Mouse (Mus musculus) lung, postnatal 36 days (tissue): ENCODE results near the gene Upp1.
"Not testable (repeated sequence)": the region's sequence is repeated elsewhere in the genome, so short reads cannot be mapped to it uniquely, and the experiment has no call there.

Experiments used
- DNase-seq: peaks from one replicate; pipeline ENCODE4 v3.0.0; 2022; ENCODE audit warnings: mixed read lengths

Upp1 gene

DNA sequence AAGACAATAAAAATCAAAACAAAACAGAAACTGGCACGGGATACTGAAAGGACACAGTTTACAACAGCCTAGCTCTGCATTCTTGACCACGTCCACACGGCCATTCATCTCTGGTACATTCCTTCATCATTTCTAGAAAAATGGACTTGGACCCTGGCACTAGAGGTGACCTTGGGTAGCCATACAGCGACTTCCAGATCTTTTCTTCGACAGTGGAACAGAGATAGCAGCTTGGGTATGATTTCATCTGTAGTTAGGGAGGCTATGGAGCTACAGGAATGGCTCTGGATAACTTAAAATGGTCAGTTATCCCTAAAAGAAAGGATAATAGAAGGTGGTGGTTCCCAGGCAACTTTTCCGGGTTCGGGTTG, at the start of gene Upp1:
TSS of gene Upp1 (plus strand) at position 54 of the 371 bp plus-strand sequence.
- DNase-seq: no peak

DNA sequence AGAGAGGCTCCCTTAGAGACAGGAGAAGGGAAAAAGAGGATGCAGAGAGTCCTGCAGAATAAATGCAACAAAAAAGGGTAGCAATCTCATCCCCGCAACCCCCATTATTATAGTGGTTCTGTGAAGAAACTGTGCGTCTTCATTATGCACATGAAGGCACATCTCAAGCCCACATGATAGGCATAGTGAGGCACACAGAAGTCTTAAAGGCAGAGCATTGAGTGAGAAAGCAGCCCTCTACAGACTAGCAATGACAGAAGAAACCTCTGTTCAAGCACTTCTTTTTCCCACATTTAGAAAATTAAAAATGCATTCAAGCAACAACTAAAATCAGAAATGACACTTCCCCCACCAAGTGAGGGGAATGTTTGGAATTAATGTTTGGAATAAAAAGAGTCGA, 41.5 kb upstream of the Upp1 start:
- DNase-seq: no peak

DNA sequence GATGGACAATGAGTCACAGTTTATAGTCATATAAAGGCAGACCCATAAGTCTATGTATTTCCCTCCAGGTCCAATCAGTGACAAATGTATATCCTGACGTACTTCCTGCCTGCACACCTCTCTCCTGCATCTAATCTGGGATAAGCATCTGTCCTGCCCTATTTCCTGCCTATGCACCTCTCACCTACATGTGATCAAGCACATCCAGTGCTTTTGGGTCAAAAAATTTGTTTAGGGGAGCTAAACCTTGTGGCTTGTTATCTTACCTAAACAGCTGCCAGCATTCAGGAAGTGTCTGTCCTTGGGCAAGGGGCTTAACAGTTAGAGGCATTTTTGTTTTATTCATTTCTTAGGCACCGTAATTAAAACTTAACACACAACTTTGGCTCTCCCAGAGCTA, 4.7 kb upstream of the Upp1 start:
- DNase-seq: no peak

DNA sequence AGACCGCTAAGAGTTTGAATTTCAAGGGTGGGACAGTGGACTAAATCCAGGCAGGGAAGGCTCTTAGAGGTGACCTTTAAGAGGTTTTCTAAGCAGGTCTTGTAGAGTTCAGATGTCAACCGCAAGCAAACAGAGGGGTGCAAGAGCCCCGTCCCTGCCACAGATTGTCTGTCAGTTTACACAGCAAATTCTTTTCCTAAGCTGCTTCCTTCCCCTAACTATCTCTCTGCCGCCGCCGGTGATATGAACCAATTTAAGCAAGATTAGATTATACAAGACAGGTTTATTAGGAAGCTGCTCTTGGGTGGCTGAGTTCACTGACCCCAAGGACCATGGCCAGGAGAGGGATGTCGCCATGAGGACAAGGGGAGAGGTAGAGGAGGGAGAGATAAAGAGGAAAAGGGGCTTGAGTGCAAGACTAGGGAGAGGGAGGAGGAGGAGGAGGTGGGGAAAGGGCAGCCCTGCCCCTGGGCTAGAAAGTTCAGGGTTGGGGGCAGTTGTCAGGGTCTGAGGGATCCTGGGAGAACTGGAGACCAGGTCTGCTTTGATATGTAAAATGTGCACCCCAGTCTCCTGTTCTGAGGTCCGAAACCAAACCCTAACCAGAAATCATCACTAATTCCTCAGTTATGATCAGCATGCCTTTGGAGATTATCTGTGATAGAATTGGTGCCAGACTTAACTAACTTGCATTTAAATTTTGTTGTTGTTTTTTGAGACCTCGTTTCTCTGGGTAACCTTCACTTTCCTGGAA, 2.4 kb upstream of the Upp1 start:
- DNase-seq: no peak

DNA sequence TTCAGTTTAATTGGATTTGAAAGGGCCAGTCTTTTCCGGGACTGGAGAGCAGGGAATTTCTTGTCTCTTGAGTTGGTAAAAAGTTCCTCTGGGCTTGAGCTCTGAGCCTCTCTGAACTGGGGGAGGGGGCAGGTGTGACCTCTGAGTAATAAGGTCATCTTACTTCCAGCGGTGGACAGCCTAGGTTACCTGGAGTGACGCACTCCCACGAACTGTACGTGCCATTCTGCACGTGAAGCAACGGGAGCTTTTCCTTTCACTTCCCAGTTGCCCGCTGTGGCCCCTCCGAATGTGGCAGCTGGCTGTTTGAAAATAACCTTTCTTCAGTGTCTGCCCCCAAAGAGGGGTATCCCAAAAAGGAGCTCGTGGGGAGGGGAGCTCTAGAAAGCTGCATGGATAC, 1.8 kb upstream of the Upp1 start:
- no peak for DNase-seq

DNA sequence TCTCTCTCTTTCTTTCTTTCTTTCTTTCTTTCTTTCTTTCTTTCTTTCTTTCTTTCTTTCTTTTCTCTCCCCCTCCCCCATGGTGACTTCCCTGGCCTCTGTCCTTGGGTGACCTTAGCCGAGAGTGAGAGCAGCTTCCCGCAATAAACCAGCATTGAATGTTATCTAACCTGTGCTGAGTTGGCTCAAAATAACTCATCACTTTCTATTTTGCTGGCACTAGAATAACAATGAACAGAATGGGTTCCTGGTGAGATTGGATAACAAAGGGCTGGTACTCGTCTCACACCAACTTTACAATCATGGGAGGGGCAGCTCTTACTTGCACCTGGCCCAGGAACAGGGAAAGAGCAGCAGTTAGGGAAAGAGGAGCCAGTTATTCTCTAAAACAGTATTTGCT, 987 bp upstream of the Upp1 start:
- DNase-seq: no peak

DNA sequence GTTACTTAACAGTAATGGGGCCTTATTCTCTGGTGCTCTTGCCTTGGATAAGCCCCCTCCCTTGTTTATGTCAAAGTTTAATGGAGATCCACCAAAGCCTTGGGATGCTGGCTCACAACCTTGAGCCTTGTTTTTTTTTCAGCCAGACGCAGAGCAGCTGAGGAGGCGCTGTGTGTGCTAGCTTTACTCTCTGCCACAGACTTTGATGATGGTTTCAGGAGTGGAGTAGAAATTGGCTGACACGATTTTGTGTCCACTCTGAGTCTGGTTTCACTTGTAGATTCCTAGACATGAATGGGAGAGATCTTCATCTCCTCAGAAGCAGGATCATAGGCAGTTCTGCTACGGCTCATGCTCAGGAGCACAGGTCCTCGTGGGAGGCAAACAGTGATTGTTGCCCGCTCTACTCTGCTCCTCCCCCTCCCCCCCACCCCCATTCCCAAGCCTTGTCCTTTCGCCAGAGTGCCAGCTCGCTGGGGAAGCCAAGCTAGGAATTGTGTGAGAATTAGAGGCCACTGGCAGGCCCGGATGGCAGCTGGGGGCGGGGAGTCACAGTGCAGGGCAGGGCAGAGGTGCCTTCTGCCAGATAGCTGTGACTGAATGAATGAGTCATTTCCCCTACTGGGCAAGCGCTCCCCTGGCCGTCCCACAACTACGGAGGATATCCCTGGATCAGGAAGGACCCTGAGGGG, 399 bp upstream of the Upp1 start:
- DNase-seq: peak; percentile 83

DNA sequence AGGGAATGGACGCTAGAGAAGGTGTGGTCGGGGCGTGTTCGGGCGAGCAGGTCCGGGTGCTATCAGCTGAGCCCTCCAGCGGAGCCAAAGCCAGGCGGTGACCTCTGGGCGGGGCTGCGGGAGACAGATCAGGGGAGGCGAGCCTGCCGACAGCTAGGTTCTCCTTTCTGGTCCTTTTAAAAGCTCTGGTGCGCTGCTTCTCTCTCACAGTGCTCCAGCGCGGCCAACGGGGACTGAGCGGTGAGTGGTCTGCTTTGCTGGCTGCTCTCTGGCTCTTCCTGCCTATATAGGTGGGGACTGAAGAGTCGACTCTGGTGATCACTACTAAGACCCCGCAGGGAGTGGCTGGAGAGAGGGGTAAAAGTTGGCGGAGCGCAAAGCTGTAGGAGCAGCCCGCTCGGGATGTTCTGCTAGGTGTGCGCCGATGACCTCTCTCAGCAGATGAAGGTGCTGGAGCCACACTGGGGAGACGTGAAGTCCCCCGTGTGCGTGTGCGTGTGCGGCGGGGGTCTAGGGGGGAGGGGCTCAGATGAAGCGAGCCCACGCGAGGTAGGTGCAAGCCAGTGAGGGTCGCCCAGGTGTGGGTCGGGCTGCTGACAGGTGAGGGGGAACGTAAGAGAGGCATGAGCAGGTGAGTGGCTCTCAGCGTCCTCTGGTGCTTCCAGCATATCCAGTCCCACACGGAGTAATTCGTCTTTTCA, 668 bp downstream of the Upp1 start:
- peak; percentile 59 for DNase-seq

DNA sequence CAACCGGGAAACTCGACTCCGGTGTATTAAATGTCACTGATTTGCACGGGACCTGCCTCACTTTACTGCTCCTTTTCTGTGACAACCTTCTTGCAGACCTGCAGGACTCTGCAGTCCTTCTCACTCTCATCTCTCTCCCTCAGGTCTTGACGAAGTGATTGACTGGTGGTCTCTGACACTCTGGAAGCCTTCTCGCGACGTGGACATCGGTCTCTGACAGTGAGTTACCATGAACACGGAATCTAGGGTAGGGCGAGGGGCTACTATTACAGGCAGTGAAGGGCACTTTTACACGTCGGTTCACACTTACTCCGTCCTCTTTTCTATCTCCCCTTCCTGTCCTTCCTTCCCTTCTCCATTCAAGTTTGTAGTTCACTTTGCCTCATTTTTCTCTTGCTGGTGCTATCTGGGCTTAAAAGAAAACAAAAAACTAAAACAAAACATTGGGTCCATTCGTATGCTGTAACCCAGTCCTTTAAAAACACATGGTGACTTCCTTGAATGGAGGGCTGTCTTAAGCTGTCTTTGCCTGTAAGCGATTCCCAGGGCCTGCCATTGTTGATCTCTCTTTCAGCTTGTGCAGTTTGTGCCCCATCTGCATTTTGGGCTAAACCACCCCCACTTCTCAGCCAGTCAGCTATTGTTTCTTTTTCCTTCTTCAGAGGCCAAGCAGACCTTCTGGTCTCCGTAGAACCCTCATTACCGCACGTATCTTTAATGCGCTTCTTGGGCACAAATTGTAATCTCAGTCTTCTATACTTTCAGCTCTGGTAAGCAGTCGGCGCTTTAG, 1.5 kb downstream of the Upp1 start:
- no peak for DNase-seq

DNA sequence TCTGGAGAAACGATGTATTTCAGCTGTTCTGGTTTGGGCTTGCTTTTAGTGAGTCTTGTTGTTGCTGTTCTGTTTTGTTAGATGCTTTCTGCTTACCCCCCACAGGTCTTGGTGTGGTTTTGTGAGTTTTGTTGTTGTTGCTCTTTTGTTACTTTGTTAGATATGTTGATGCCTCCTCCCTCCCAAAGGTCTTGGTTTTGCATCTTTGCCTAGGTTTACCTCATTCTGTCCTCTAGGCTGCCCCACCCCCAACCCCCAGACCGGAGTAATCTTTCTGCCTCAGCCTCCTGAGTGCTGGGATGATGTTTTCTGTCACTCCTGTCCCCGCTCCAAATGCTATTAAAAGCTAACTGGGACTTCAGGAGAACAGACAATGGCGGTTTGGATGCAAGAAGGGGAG, 4.4 kb downstream of the Upp1 start:
- DNase-seq: no peak

DNA sequence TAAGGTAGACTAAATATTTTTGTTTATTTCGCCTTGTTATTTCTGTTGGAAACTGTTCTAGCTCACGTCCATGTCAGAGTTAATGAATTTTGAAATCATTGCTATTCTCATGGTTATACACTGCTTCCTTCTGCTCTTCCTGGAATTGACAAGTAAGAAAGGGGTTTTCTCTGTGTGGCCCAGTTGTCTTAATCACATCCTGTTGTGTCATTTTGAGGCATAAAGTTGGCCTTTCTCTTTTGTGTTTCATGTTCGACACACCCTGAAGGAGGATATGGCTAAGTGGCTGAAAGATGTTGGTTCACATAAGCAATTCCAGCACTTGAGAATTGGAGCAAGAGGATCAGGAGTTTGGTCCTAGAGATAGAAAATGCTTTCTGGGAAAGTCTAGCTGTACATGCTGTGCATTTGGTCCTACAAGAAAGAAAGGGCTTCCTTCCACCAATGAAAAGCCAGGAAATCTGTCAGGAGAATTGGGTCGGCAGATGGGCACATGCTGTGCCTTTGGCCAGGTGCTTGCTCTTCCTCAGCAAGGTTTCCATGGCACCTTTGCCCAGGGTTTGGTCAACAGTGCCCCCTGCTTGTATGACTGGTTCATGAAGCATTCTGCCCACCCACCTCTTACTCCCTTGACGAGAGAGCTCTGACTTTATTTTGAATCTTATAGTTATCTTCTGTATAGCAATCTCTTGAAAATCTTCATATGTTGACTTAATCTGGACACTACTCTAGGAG, 8.6 kb downstream of the Upp1 start:
- DNase-seq: peak; percentile 35

DNA sequence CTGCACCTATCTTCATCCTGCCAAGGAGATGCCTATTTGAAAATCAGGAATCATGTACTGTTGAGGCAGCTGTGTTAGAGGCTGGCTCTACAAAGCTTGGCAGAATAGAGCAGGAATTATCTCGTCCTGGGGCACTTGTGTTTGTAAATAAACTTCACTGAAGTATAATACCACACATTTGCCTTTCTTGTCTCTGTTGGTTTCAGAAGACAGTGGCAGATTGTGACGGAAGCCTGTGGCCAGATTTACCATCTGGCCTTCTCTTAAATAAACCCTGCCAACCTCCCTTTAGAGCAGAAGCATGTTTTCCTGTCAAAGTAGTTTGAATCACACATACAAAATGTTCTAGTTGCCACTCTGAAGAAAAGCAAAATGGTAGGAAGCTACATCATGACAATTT, 10.2 kb downstream of the Upp1 start:
- no peak for DNase-seq

DNA sequence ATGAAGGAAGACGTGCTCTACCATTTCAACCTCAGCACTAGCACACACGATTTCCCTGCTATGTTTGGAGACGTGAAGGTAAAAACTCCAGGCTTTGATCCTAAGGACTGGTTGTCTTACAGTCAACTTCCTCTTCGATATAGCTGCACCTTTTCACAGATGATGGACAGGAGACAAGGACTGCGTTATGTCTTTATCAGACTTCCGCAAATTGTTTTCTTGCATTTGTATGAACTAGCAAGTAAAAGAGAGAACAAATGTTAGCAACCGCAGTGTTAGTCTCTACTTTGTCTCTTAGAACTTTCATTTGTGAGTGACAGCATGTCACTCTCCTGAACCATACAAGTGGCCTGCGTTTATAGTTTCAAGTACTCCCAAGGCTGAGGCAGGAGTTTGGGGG, 11.6 kb downstream of the Upp1 start:
- no peak for DNase-seq

DNA sequence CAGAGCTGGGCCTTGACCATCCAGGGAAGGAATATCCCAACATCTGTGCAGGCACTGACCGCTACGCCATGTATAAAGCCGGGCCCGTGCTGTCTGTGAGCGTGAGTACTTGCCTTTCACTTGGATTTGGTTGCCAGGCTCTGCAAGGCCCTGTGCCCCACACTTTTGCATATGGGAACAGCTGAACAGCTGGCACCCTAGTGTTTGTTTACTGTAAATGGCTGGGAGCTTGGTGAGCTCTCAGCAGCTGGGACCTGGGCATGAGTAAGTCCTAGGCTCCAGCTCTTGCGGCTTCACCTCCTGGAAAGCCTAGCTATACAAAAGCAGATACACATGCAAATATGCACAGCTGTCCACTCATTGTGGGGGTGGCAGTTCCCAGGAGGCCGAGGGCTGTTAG, 13.8 kb downstream of the Upp1 start:
- no peak for DNase-seq

DNA sequence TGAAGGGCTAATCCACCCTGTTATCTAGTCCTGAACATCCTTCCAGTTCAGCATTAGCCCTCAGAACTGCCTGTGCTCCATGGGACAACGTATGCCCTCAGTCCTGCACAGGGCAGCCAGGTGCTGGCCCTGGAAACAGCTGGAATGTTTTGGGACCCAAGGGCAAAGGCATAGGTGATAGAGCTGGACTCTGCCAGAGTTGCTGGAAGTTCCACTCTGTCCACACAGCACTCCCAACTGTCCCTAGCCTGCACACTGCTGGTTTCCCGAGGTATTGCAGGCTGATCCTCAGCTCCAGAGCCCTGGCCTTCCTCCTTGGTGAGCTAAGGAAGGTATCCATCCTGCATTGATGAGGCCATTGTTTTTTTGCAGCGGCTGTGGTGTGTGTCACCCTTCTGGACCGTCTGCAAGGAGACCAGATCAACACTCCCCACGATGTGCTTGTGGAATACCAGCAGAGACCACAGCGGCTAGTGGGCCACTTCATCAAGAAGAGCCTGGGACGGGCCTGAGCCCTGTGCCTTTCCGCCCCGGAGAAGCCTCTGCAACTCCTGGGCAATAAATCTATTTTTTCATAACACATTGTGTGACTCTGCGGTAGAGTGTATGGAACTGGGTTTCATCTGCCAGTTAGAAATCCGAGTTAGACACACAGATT, 17.8 kb downstream of the Upp1 start:
- DNase-seq: no peak

DNA sequence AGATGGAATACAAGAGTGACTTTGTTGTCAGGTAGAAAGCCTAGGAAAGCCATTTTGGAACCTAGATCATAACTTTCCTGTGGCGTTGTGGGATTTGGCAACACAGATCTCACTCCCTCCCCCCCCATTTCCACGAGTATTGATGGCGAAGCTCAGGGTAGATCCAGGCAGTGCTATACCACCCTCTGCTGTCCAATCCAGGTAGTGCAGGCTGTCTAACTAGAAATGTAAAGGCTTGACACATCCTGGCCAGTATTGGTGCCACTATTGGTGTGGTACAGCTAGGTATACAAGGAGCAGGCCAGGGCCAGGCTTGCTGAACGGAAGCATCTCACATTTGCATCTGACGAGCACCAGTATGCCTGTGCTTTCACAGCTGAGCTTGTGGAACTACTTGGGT, 18.6 kb downstream of the Upp1 start:
- peak; percentile 89 for DNase-seq

DNA sequence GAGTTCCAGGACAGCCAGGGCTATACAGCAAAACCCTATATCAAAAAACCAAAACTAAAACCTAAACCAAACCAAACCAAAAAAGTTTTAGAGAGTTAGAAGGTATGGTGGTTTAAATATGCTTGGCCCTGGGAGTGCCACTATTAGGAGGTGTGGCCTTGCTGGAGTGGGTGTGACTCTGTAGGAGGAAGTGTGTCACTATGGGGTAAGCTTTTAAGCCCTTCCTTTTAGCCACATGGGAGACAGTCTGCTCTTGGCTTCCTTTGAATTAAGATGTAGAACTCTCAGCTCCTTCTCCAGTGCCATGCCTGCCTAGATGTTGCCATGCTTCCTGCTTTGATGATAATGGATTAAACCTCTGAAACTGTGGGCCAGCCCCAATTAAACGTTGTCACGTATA, 27.2 kb downstream of the Upp1 start:
- no peak for DNase-seq

DNA sequence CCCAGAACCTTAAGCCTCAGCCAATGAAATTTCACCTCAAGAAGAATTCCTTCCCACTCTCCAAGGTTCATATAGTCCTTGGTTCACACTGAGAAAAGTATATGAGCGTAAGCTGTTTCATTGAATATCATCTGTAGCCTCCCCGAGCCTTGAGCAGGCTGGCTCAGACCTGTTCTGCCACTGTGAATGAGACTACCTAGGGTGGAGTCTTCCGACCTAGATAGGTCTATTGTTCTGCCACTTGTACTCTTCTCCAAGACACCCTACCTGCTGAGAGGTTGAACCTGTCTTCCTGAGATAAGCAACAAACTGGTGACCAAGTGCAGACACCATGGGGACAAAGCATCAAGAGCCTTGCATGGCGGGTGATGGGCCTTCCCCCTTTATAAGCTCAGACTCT, 28.2 kb downstream of the Upp1 start:
- no peak for DNase-seq

DNA sequence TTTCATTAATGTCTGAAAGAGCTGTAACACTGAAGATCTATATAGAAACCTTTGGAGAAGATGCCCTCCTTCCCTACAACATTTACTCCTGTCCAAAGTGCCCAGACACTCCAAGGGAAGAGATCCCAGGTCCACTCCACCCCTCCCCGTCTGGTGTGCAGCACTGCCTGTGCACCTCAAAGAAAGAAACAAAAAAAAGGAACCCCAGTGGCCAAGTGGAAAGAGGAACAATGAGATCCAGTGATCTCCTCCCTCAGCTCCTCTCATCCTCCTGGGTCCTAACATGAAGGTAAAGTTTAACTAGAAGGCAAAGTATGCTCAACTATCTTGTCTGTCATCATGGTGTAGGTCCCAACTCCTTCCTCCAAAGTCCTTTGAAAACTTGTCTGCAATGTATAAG, 28.8 kb downstream of the Upp1 start:
- no peak for DNase-seq

DNA sequence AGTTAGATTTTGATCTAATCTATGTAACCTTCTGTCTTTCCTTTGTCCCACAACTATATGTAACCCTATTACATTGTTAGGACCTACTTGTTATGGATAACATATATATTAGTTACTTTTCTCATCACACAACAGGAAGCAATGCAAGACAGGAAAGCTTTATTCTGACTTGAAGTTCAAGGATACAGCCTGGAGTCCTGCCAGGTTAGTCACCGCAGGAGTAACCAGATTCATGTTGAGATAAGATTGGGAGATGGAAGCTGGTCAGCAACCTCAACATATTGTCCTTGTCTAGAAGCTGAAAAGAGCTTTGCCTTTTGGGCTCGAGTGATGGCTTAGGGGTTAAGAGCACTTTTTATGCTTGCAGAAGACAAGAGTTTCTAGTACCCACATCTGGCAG, 30.3 kb downstream of the Upp1 start:
- DNase-seq: no peak

DNA sequence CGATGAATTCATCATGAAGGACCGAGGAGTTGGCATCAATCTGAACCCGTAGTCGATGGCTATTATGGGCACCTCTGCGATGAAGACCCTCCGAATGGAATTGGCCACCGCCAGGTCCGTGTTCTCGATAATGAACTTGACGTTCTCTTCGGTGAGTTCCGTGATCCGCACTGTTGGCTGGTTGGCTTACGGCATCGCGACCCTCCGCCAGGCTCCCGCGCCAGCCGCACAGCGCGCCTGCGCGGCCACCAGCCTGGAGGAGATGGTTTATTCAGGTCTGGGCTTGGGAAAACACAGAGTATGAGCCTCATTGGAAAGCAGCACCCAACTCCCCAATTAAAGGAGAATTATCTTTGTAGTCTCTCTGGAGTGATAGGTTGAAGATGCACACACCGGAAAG, 32.5 kb downstream of the Upp1 start:
- not testable (repeated sequence) for DNase-seq

DNA sequence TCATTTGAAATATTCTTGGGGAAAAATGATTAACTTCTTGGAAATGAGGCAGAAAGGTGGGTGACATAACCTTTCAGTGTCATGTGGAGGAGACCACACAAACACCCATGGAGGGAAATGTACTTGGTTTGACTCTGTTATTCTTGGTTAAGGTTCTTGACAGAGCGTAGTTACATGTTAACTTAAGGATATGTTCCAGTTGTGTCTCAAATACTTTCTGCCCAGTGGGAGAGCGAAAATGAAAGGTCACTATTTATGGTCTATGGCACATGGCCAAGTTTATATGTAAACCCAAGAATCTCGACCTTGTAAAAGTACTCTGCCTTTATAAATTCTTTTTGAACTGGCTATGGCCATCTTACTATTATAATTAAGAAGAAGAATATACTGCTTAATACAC, 42.0 kb downstream of the Upp1 start:
- DNase-seq: no peak
